Mouse (Mus musculus): ENCODE results near the gene Scube2. TPM values are rescaled to one million over a fixed set of nuclear protein-coding genes. Genes with fewer than 3 reads are reported as not detected.

Scube2 gene
- total RNA-seq (2023), result not detected

DNA sequence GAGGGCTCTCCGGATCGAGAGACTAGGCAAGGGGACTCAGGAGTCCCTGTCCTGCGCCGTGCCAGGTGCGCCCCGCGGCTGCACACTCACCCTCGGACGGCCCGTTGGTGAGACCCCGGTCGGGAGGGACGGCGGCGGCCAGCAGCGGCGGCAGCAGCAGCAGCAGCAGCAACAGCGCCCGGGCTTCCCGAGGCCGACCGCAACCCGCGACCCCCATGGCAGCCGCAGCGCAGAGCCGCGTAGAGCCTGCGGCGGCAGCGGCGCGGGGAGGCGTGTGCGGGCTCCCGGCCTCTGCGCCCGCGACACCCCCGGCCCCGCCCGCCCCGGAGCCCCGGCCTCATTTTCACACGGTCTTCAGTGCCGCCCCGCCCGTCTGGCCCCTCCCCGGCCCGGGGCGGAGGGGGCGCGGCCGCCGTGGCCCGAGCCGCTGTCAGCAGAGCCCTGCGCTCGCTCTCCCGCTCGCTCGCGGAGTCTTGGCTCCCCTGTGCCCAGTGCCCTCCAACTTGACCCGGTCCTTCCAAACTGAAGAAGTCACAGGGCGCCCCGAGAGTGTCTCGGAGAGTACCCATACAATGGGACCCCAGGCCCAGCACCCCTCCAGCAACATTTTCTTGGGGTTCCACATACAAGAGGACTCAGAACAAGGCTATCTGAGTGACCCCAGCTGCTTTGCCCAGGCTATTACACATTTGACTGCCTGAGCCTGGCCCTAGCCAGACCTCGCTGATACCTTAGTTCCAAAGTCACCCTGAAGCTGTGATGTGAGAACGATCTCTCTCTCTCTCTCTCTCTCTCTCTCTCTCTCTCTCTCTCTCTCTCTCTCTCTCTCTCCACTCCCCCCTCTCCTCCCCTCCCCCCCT lies at the start of gene Scube2:
Gene Scube2, minus strand, starts transcription at position 310 of the 860 bp plus-strand sequence.

GRCm38 (mm10) chr7:109781470-109782203 lies 83.8 kb downstream of the Scube2 start, which contains the start of gene Nrip3:
Gene Nrip3, minus strand, starts transcription at chr7:109782025.

GRCm38 (mm10) chr7:109752008-109752925 lies 113.2 kb downstream of the Scube2 start, which contains the start of gene Tmem9b:
Gene Tmem9b, minus strand, starts transcription at chr7:109752875.

Other genes with a start within 250 kb of the Scube2 start
- gene St5, start 162.1 kb downstream of the Scube2 start, total RNA-seq (2023), result 1 to 10 TPM; 1.2 to 3.4 TPM
- 1 to 10 TPM; 8.1 to 8.2 TPM for gene Akip1, start 162.0 kb downstream of the Scube2 start, total RNA-seq (2023)
- gene BC051019, start 141.8 kb downstream of the Scube2 start, total RNA-seq (2023), result not detected
- not detected for gene Ascl3, start 134.0 kb downstream of the Scube2 start, total RNA-seq (2023)
- 10 to 100 TPM; 42.0 to 43.3 TPM for gene Tmem9b, start 112.8 kb downstream of the Scube2 start, total RNA-seq (2023)
- gene Nrip3, start 83.7 kb downstream of the Scube2 start, total RNA-seq (2023), result not detected
- gene Dennd5a, start 94.8 kb upstream of the Scube2 start, total RNA-seq (2023), result 100 to 1,000 TPM; 261 to 269 TPM
- gene Tmem41b, start 121.2 kb upstream of the Scube2 start, total RNA-seq (2023), result 10 to 100 TPM; 33.8 to 40.8 TPM
- 100 to 1,000 TPM; 118 to 119 TPM for gene Ipo7, start 152.6 kb upstream of the Scube2 start, total RNA-seq (2023)
- gene Zfp143, start 195.5 kb upstream of the Scube2 start, total RNA-seq (2023), result 10 to 100 TPM; 22.1 to 24.4 TPM

Data from monocyte, adult 59 days (primary cell).